Mouse (Mus musculus) spleen, adult 2 months (tissue): ENCODE measurements around the gene Cd164. TPM values are rescaled to one million over a fixed set of nuclear protein-coding genes. Genes with fewer than 3 reads are reported as not detected.

ENCODE experiments used
- DNase-seq, 2 experiments: peaks; one replicate each; pipeline versions ENCODE4 v3.0.0 to v3.0.0-alpha.2; 2012 to 2021; ENCODE audit warnings: low spot score in 2 of 2, low read depth in 1 of 2
- H3K27ac ChIP-seq: fragments of 200-500 bp; 2 replicates; pipeline ENCODE4 v1.5.1; 2012; ENCODE audit warnings: low read length, inconsistent platforms; ENCODE audit not compliant: insufficient read depth
- H3K27me3 ChIP-seq: fragments of 200-500 bp; 2 replicates; pipeline ENCODE4 v1.6.1; 2012; ENCODE audit warnings: mild to moderate bottlenecking, moderate library complexity, low read length, inconsistent platforms; ENCODE audit not compliant: control insufficient read depth, insufficient read depth
- H3K36me3 ChIP-seq: fragments of 200-500 bp; 2 replicates; pipeline ENCODE4 v1.6.1; 2012; ENCODE audit warnings: mild to moderate bottlenecking, low read length, inconsistent platforms; ENCODE audit not compliant: control insufficient read depth, insufficient read depth
- H3K4me1 ChIP-seq: fragments of 200-500 bp; 2 replicates; pipeline ENCODE4 v1.6.1; 2011; ENCODE audit warnings: inconsistent platforms; ENCODE audit not compliant: control insufficient read depth, insufficient read depth, insufficient read length
- H3K4me3 ChIP-seq: fragments of 200-500 bp; 2 replicates; pipeline ENCODE4 v1.5.1; 2011; ENCODE audit warnings: mild to moderate bottlenecking, inconsistent platforms; ENCODE audit not compliant: insufficient read depth, insufficient read length; ENCODE audit errors: extremely low read depth
- CTCF ChIP-seq: fragments of 200-500 bp; IDR thresholded peaks from 2 replicates; pipeline ENCODE4 v1.5.1; 2011; ENCODE audit warnings: mild to moderate bottlenecking, inconsistent platforms; ENCODE audit not compliant: insufficient read depth, insufficient read length, insufficient replicate concordance; ENCODE audit errors: extremely low read depth
- POLR2A ChIP-seq: fragments of 200-500 bp; IDR thresholded peaks from 2 replicates; pipeline ENCODE4 v1.6.1; 2011; ENCODE audit warnings: low read depth, low read length, inconsistent platforms
- WGBS: fragments of 180-500 bp; shearing (Covaris S2); methylation state at CpG from one replicate; pipeline ENCODE4 v1.1.7; 2018; 5-methylcytosine and 5-hydroxymethylcytosine counted together
- polyA plus RNA-seq: library from polyadenylated mRNA; depleted of rRNA; stranded (reverse); fragments of >200 nt; gene quantifications from 2 replicates; pipeline ENCODE4 v1.2.3, GENCODE M21; 2012

Gene Cd164
- polyA plus RNA-seq, 1 experiment: 76.3 TPM

- Histone ChIP-seq H3K4me1 (peaks cover 24% of the 10 kb centered on the region; the same call in 1 of the 2 replicates), H3K4me3 (peak within 1 kb of the TSS; percentile 65), H3K27ac (peak within 1 kb of the TSS; percentile 87), H3K27me3 (no peaks in the 10 kb centered on the region), H3K36me3 (peaks cover 29% of the 10 kb centered on the region)
- TF ChIP-seq POLR2A: no peak
- peak in 1 of 2 experiments; percentile 75 for DNase-seq
- WGBS: 2% methylated on average over 35 of the region's 35 CpGs
These were observed 42.8 kb upstream of the Cd164 start, which contains the start of gene Mical1 for GRCm38 (mm10) chr10:41476171-41477017. Gene Mical1, plus strand, starts transcription at chr10:41476314.

- WGBS: under 1% methylated on average over 9 of the region's 9 CpGs
These were observed 42.3 kb upstream of the Cd164 start for GRCm38 (mm10) chr10:41477018-41477277.

GRCm38 (mm10) chr10:41477278-41478181, 41.7 kb upstream of the Cd164 start:
- WGBS: 5% methylated on average over 20 of the region's 20 CpGs
- peak overlapping the region; percentile 87 for H3K27ac ChIP-seq
- DNase-seq: peak in 1 of 2 experiments; percentile 53
- TF ChIP-seq CTCF: no peak
- peak; percentile 35 for TF ChIP-seq POLR2A
- H3K4me1 ChIP-seq: peaks cover 24% of the 10 kb centered on the region; the same call in 1 of the 2 replicates
- no peaks in the 10 kb centered on the region for H3K27me3 ChIP-seq
- H3K4me3 ChIP-seq: peak overlapping the region; percentile 65
- H3K36me3 ChIP-seq: peaks cover 40% of the 10 kb centered on the region

More at GRCm38 (mm10) chr10:41477018-41477277, 42.3 kb upstream of the Cd164 start:
- H3K36me3 ChIP-seq: peaks cover 35% of the 10 kb centered on the region
- no peaks in the 10 kb centered on the region for H3K27me3 ChIP-seq
- no peak for DNase-seq
- TF ChIP-seq CTCF: no peak
- H3K4me1 ChIP-seq: peaks cover 24% of the 10 kb centered on the region; the same call in 1 of the 2 replicates
- peak overlapping the region; percentile 87 for H3K27ac ChIP-seq
- H3K4me3 ChIP-seq: peak overlapping the region; percentile 65

GRCm38 (mm10) chr10:41479961-41480360, 39.3 kb upstream of the Cd164 start:
- TF ChIP-seq POLR2A: no peak
- no peak for TF ChIP-seq CTCF
- peaks cover 61% of the 10 kb centered on the region for H3K36me3 ChIP-seq
- DNase-seq: no peak
- no peak overlapping the region for H3K27ac ChIP-seq
- WGBS: 87% methylated on average over 3 of the region's 3 CpGs
- H3K4me3 ChIP-seq: no peak overlapping the region
- H3K4me1 ChIP-seq: peaks cover 9% of the 10 kb centered on the region; the same call in 1 of the 2 replicates
- no peaks in the 10 kb centered on the region for H3K27me3 ChIP-seq

GRCm38 (mm10) chr10:41480938-41481880, 38.0 kb upstream of the Cd164 start:
- H3K4me3 ChIP-seq: no peak overlapping the region
- TF ChIP-seq POLR2A: no peak
- TF ChIP-seq CTCF: no peak
- WGBS: 86% methylated on average over 33 of the region's 33 CpGs
- H3K4me1 ChIP-seq: peaks cover 6% of the 10 kb centered on the region; the same call in 1 of the 2 replicates
- no peaks in the 10 kb centered on the region for H3K27me3 ChIP-seq
- H3K27ac ChIP-seq: no peak overlapping the region
- H3K36me3 ChIP-seq: peaks cover 74% of the 10 kb centered on the region
- DNase-seq: no peak

- H3K4me1 ChIP-seq: peaks cover 6% of the 10 kb centered on the region; the same call in 1 of the 2 replicates
- H3K36me3 ChIP-seq: peaks cover 86% of the 10 kb centered on the region
- no peak overlapping the region for H3K27ac ChIP-seq
- WGBS: 94% methylated on average over 7 of the region's 7 CpGs
- no peak for TF ChIP-seq CTCF
- TF ChIP-seq POLR2A: no peak
- H3K27me3 ChIP-seq: no peaks in the 10 kb centered on the region
- no peak for DNase-seq
- no peak overlapping the region for H3K4me3 ChIP-seq
These were observed 36.8 kb upstream of the Cd164 start for GRCm38 (mm10) chr10:41482446-41482845.
